Mouse (Mus musculus) ES-E14 (cell line): ENCODE measurements at regions not wholly inside any gene's neighbourhood (a gene's known extent, or its start where the extent isn't known, plus 50 kb on each side); places are given as distances from the start of the nearest gene placed in this dataset.

ENCODE experiments used
- DNase-seq: peaks from one replicate; pipeline ENCODE4 v3.0.0-alpha.2; 2013; ENCODE audit warnings: low read depth, low spot score
- H3K27ac ChIP-seq: 2 replicates; pipeline ENCODE4 v1.5.1; 2012; ENCODE audit warnings: low read depth, mild to moderate bottlenecking, low read length, moderate library complexity, mixed read lengths; ENCODE audit not compliant: poor library complexity, insufficient read depth, severe bottlenecking
- H3K36me3 ChIP-seq: 2 replicates; pipeline ENCODE4 v1.6.1; 2012; ENCODE audit warnings: mild to moderate bottlenecking, low read length, moderate library complexity, mixed read lengths; ENCODE audit not compliant: control insufficient read depth, poor library complexity, insufficient read depth, severe bottlenecking
- H3K4me1 ChIP-seq, 2 experiments: fragments of 150-350 bp in 1 of 2; sonication (generic) in 1 of 2; 2 replicates each; pipeline ENCODE4 v1.6.1; 2012; ENCODE audit warnings: low read length in 2 of 2, mild to moderate bottlenecking in 1 of 2, mixed read lengths in 1 of 2; ENCODE audit not compliant: control insufficient read depth in 2 of 2, insufficient read depth in 2 of 2, poor library complexity in 1 of 2
- H3K4me3 ChIP-seq, 2 experiments: fragments of 150-350 bp in 1 of 2; sonication (generic) in 1 of 2; 2 replicates each; pipeline ENCODE4 v1.5.1; 2012; ENCODE audit warnings: low read length in 2 of 2, low read depth in 1 of 2, mild to moderate bottlenecking in 1 of 2, mixed read lengths in 1 of 2; ENCODE audit not compliant: insufficient read depth in 1 of 2, poor library complexity in 1 of 2, severe bottlenecking in 1 of 2
- H3K9ac ChIP-seq: 2 replicates; pipeline ENCODE4 v1.6.1; 2012; ENCODE audit warnings: low read depth, mild to moderate bottlenecking, low read length, mixed read lengths; ENCODE audit not compliant: poor library complexity, insufficient read depth, severe bottlenecking
- H3K9me3 ChIP-seq: fragments of 150-350 bp; sonication (generic); 2 replicates; pipeline ENCODE4 v1.6.1; 2012; ENCODE audit warnings: low read depth, mild to moderate bottlenecking, low read length; ENCODE audit not compliant: control insufficient read depth, insufficient read depth
- CHD2 ChIP-seq: IDR thresholded peaks from 2 replicates; pipeline ENCODE4 v1.6.1; 2014; ENCODE audit warnings: mild to moderate bottlenecking, low read depth, low read length, inconsistent platforms
- HCFC1 ChIP-seq: IDR thresholded peaks from 2 replicates; pipeline ENCODE4 v1.6.1; 2012; ENCODE audit warnings: low read length, inconsistent platforms, borderline replicate concordance; ENCODE audit not compliant: insufficient read depth
- MAFK ChIP-seq: IDR thresholded peaks from 2 replicates; pipeline ENCODE4 v1.6.1; 2014; ENCODE audit warnings: mild to moderate bottlenecking, low read depth, low read length, inconsistent platforms; ENCODE audit not compliant: insufficient read depth
- ZC3H11A ChIP-seq: IDR thresholded peaks from 2 replicates; pipeline ENCODE4 v1.6.1; 2012; ENCODE audit warnings: low read depth, mild to moderate bottlenecking, inconsistent platforms, low read length, borderline replicate concordance
- ZNF384 ChIP-seq: IDR thresholded peaks from 2 replicates; pipeline ENCODE4 v1.6.1; 2012; ENCODE audit warnings: low read depth, low read length, inconsistent platforms
- in situ Hi-C, 2 experiments: fragments of 600-800 bp; cut with MboI; formaldehyde crosslinking; loops; one replicate each; pipeline ENCODE4 v1.15.1; 2025; ENCODE audit warnings: low sequenced_read_pairs in 2 of 2, inconsistent platforms in 1 of 2; ENCODE audit not compliant: unreplicated experiment in 2 of 2

DNA sequence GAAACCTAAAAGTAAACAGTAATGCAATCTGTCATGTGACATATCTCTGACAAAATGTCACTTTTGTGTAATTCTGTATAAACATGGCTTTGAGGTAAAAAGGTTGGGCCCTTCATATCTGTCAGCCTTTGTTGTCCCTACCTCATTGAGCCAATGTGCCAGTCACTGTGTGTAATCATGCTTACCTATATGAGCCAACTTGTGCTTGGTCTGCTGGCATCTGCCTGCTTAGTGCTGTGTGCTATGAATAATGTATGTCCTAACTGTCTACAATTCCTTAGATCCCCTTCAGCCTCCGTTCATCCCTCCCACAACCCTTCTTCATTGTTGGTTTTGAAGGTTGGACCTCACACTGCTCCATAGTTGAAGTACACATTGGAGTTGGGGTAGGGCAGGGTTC lies 86.9 kb upstream of the Olig3 start:
- H3K4me3 ChIP-seq = no peak overlapping the region
- in situ Hi-C loops = no loop called here
- no peak overlapping the region for H3K27ac ChIP-seq
- DNase-seq = no peak
- no peak overlapping the region for H3K9ac ChIP-seq
- H3K4me1 ChIP-seq = no peaks in the 10 kb centered on the region; a peak in 1 of 4 replicates
- H3K9me3 ChIP-seq = no peaks in the 10 kb centered on the region
- no peaks in the 10 kb centered on the region for H3K36me3 ChIP-seq
- TF ChIP-seq ZNF384 = no peak
- TF ChIP-seq MAFK = no peak
- no peak for TF ChIP-seq CHD2
- TF ChIP-seq ZC3H11A = no peak
- no peak for TF ChIP-seq HCFC1

DNA sequence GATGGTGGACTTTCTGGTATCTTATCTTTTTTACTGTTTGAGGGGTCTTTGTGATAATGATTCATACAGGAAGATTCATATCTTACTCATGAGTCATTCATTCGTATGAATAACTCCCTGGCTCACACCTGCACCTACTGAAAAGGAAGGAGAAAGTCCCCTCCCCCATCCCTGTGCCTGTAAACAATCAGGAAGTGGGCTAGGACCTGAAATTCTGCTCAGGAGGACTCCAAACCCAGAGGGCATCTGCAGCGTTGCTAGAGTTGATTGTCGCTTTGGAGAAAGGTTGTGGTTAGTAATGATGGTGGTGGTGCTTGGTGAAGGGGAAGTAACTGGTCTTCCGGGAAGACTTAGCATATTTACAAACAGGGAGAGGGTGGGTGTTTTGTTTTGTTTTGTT lies 88.3 kb upstream of the Olig3 start:
- Histone ChIP-seq H3K9ac (no peak overlapping the region), H3K27ac (no peak overlapping the region), H3K4me3 (no peak overlapping the region), H3K36me3 (no peaks in the 10 kb centered on the region), H3K4me1 (no peaks in the 10 kb centered on the region; a peak in 1 of 4 replicates), H3K9me3 (no peaks in the 10 kb centered on the region)
- TF ChIP-seq ZNF384 (no peak), CHD2 (no peak), ZC3H11A (no peak), MAFK (no peak), HCFC1 (no peak)
- in situ Hi-C loops = no loop called here
- DNase-seq = no peak

DNA sequence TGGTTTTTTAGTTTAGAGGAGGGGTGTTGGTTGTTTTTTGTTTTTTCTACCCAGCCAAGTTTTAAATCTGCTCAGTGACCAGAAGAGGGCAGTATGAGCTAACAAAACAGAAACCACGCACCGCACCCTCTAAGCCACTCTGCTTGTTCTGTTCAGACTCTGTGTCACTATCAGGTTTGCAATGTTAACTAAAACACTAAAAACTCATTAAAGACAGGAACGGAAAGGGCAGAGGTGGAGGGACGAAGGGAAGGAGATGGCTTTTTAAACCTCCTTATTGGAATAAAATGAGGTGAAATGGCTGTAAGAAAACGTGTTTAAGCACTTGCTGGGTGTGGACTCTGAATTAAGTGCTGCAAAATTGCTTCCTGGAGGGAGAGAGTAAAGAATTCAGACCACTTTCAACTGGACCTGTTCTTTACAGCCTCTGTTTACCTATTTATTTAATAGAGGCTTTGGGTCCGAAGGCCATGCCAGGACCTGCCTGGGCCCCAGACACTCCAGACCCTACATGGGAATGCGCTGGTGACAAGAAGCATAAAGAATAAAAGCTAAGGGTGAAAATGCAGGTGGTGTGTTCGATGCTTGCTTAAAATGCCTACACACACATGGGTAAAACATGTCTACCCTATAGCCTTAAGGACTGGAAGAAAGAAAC lies 116.1 kb upstream of the Olig3 start:
- H3K27ac ChIP-seq = no peak overlapping the region
- TF ChIP-seq ZNF384 (peak; percentile 82), HCFC1 (no peak), ZC3H11A (peak; percentile 92), CHD2 (no peak), MAFK (no peak)
- no peaks in the 10 kb centered on the region for H3K36me3 ChIP-seq
- H3K4me3 ChIP-seq = no peak overlapping the region
- no peak overlapping the region for H3K9ac ChIP-seq
- in situ Hi-C loops = loop anchor here (10.0 to 25.0 kb wide), 3 partner anchors 265 to 447 kb away; no protein-coding TSS in a partner anchor
- no peaks in the 10 kb centered on the region for H3K9me3 ChIP-seq
- H3K4me1 ChIP-seq = no peaks in the 10 kb centered on the region
- peak; percentile 57 for DNase-seq

DNA sequence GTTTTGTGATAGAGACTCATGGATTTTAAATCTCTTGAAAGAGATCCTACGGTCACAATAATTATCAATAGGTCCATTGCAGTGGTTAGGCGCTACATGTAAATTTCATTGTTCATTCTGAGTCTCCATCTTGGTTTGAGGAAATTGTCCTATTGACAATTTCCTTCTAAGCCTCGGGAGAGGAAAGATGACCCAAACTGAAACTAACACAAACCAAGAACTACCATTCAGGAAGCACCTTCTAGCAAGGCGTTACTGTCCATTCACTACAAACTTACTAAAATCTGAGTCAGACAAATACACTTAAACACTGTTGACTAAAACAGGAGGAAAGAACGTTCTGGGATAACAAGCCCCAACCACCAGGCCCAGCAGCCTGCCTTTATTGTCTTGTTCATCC lies 140.1 kb upstream of the Olig3 start:
- no peak overlapping the region for H3K27ac ChIP-seq
- H3K9me3 ChIP-seq = no peaks in the 10 kb centered on the region
- TF ChIP-seq CHD2 (no peak), ZNF384 (no peak), MAFK (no peak), ZC3H11A (no peak), HCFC1 (no peak)
- no peak overlapping the region for H3K4me3 ChIP-seq
- no peak for DNase-seq
- H3K9ac ChIP-seq = no peak overlapping the region
- peaks cover 2 to 3% of the 10 kb centered on the region in 2 experiments; a peak in 2 of 4 replicates for H3K4me1 ChIP-seq
- no peaks in the 10 kb centered on the region for H3K36me3 ChIP-seq
- in situ Hi-C loops = no loop called here

DNA sequence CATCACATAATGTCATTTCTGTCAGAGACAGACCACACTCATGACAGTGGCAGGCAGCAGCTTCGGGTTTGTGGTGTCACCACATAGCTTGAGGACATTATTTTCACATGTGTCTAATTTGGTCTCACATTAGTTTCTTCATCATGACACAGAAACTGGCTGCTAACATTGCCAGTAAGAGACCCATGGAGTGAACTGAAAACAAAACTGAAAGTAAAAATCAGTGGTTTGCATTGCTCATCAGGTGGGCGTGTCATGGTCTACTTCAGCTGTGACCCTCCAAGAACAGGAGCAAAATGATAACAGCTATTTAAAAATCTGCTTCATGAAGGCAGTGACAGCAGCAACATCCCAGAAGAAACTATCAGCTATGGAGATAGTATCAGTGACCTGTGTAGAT lies 146.6 kb upstream of the Olig3 start:
- Histone ChIP-seq H3K27ac (no peak overlapping the region), H3K9ac (no peak overlapping the region), H3K36me3 (no peaks in the 10 kb centered on the region), H3K4me3 (no peak overlapping the region), H3K9me3 (no peaks in the 10 kb centered on the region), H3K4me1 (peaks cover 11 to 18% of the 10 kb centered on the region in 2 experiments; a peak in 3 of 4 replicates)
- in situ Hi-C loops = no loop called here
- TF ChIP-seq MAFK = no peak
- TF ChIP-seq HCFC1 = no peak
- TF ChIP-seq ZNF384 = no peak
- TF ChIP-seq ZC3H11A = no peak
- no peak for TF ChIP-seq CHD2
- DNase-seq = no peak
